Comparison of ENCODE assay signal across 8 mouse cellular contexts in the genomic region with DNA sequence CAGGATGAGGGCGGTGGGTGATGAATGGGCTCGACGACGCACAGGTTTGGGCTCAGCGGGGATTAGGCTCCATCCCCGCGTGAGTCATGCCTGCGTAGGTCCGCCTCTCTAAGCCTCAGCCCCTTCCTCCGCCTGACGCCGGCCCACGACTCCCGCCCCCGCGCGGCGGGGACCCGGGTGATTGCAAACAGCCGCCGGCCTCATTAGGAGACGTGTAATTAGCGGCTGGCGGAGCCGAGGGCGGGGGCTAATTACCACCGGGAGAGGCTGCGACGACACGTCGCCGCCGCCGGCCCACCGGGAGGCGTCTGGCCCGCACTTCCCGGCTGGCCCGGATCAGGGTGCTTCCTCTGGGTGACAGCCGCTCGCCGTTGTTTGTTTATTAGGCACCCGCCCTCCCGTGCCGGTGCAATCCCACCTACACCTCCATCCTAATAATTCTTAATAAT. TPM values are rescaled to one million over a fixed set of nuclear protein-coding genes. Genes with fewer than 3 reads are reported as not detected.
DNase-seq lines count a peak whose midpoint lies in the region; ATAC-seq and TF ChIP-seq lines count a peak whose summit lies in the region.

No protein-coding gene starts in this region.

- no peak for ATAC-seq in G1E (ENCODE audit: extremely low read depth, insufficient number of reproducible peaks, low FRiP score, poor library complexity, severe bottlenecking)
- peak; percentile 71 for ATAC-seq in forebrain, embryonic 16.5 days
- ATAC-seq in liver, embryonic 16.5 days (ENCODE audit: low read depth), result no peak
- peak; percentile 59 for ATAC-seq in neural tube, embryonic 13.5 days (ENCODE audit: low read depth)

- no peak for DNase-seq in G1E (ENCODE audit: low spot score)
- DNase-seq in heart, postnatal 14 days, result peak; percentile 68 to 82
- peak; percentile 76 to 81 for DNase-seq in layer of hippocampus, adult 18-20 months (ENCODE audit: low spot score in 2 of 2)
- peak; percentile 35 for DNase-seq in thymus, postnatal 25 days

- WGBS in forebrain, embryonic 16.5 days, result under 1% methylated on average over 45 of the region's 45 CpGs
- under 1% methylated on average over 45 of the region's 45 CpGs for WGBS in liver, embryonic 16.5 days (ENCODE audit: insufficient replicate concordance)
- WGBS in neural tube, embryonic 13.5 days, result under 1% methylated on average over 45 of the region's 45 CpGs

- H3K4me2 ChIP-seq in forebrain, embryonic 16.5 days (ENCODE audit: low read length), result peak overlapping the region; percentile 78
- peak overlapping the region; percentile 91 for H3K4me2 ChIP-seq in liver, embryonic 16.5 days (ENCODE audit: low read depth, low read length)
- H3K4me2 ChIP-seq in neural tube, embryonic 13.5 days, result peak overlapping the region; percentile 70

- H3K9ac ChIP-seq in forebrain, embryonic 16.5 days (replicated peaks; ENCODE audit: low read depth, low read length), result peak overlapping the region; percentile 73
- peak overlapping the region; percentile 60 for H3K9ac ChIP-seq in liver, embryonic 16.5 days (ENCODE audit: low read depth, low read length)
- H3K9ac ChIP-seq in neural tube, embryonic 13.5 days, result peak overlapping the region; percentile 74

- peaks cover 10% of the 10 kb centered on the region for H3K36me3 ChIP-seq in G1E (replicated peaks)
- peaks cover 4% of the 10 kb centered on the region for H3K36me3 ChIP-seq in forebrain, embryonic 16.5 days (ENCODE audit: control insufficient read depth, insufficient read depth)
- H3K36me3 ChIP-seq in liver, embryonic 16.5 days (ENCODE audit: control insufficient read depth, insufficient read depth), result peaks cover 7% of the 10 kb centered on the region
- H3K36me3 ChIP-seq in neural tube, embryonic 13.5 days, result peaks cover 8% of the 10 kb centered on the region

- H3K9me3 ChIP-seq in G1E (replicated peaks), result 0 out of 2 replicates have a peak, but pooled peaks cover 3% of the 10 kb centered on the region
- no peaks in the 10 kb centered on the region for H3K9me3 ChIP-seq in forebrain, embryonic 16.5 days (ENCODE audit: control insufficient read depth, low read length)
- H3K9me3 ChIP-seq in liver, embryonic 16.5 days (replicated peaks; ENCODE audit: control insufficient read depth, low read length), result no peaks in the 10 kb centered on the region
- H3K9me3 ChIP-seq in neural tube, embryonic 13.5 days, result no peaks in the 10 kb centered on the region

- peak overlapping the region; percentile 47; the same call in 1 of the 2 replicates for H3K4me3 ChIP-seq in G1E (ENCODE audit: low read depth, low read length)
- peak overlapping the region; percentile 61 for H3K4me3 ChIP-seq in brown adipose tissue, adult 24 weeks (ENCODE audit: insufficient read depth, low read depth, low read length)
- H3K4me3 ChIP-seq in forebrain, embryonic 16.5 days (replicated peaks; ENCODE audit: low read length), result peak overlapping the region; percentile 60
- peak overlapping the region; percentile 58 for H3K4me3 ChIP-seq in liver, embryonic 16.5 days (ENCODE audit: low read depth, low read length)
- peak overlapping the region; percentile 45 for H3K4me3 ChIP-seq in neural tube, embryonic 13.5 days

- intact Hi-C loops in heart, postnatal 14 days (cut with DNase I), result loop anchor here (1.0 kb wide), 1 partner anchor 48 kb away; no protein-coding TSS in a partner anchor

- peak overlapping the region; percentile 58 for H3K27ac ChIP-seq in brown adipose tissue, adult 24 weeks (replicated peaks; ENCODE audit: low read depth, low read length)
- H3K27ac ChIP-seq in forebrain, embryonic 16.5 days (ENCODE audit: low read length), result peak overlapping the region; percentile 74
- H3K27ac ChIP-seq in liver, embryonic 16.5 days (ENCODE audit: low read length), result no peak overlapping the region
- peak overlapping the region; percentile 75 for H3K27ac ChIP-seq in neural tube, embryonic 13.5 days (replicated peaks)

- no peak for TF ChIP-seq CTCF in G1E (IDR thresholded peaks at IDR 0.05; ENCODE audit: low read depth, low read length)

- peaks cover 32% of the 10 kb centered on the region for H3K27me3 ChIP-seq in G1E (ENCODE audit: insufficient read depth, low read length)
- no peaks in the 10 kb centered on the region; the same call in 1 of the 2 replicates for H3K27me3 ChIP-seq in forebrain, embryonic 16.5 days (replicated peaks; ENCODE audit: control insufficient read depth, insufficient read depth, low read length)
- H3K27me3 ChIP-seq in liver, embryonic 16.5 days (ENCODE audit: control insufficient read depth, insufficient read depth, low read depth, low read length), result peaks cover 40% of the 10 kb centered on the region
- H3K27me3 ChIP-seq in neural tube, embryonic 13.5 days, result peaks cover 18% of the 10 kb centered on the region; the same call in 1 of the 2 replicates

- H3K4me1 ChIP-seq in G1E (ENCODE audit: insufficient read depth, low read depth, low read length), result peaks cover 39% of the 10 kb centered on the region
- peaks cover 4% of the 10 kb centered on the region; the same call in 1 of the 2 replicates for H3K4me1 ChIP-seq in brown adipose tissue, adult 24 weeks (ENCODE audit: control insufficient read depth, insufficient read depth, insufficient read length, low read length)
- peaks cover 23% of the 10 kb centered on the region for H3K4me1 ChIP-seq in forebrain, embryonic 16.5 days (replicated peaks; ENCODE audit: control insufficient read depth, insufficient read depth, low read length)
- H3K4me1 ChIP-seq in liver, embryonic 16.5 days (ENCODE audit: control insufficient read depth, low read depth, low read length), result peaks cover 26% of the 10 kb centered on the region
- peaks cover 27% of the 10 kb centered on the region for H3K4me1 ChIP-seq in neural tube, embryonic 13.5 days (replicated peaks)

RNA-seq across cellular contexts. Expression of gene Pop5, which starts 0.3 kb away (rescaled TPM):
- total RNA-seq in G1E (2014; fragmentation: Nextera tagmentation), result 24.2 and 25.5 TPM in 2 replicates
- 61.2 and 82.5 TPM in 2 replicates for total RNA-seq in G1E (2017)
- 18.6 and 28.3 TPM in 2 replicates for polyA plus RNA-seq in G1E (2012)
- polyA plus RNA-seq in brown adipose tissue, adult 24 weeks (2012; ENCODE audit: insufficient read depth, insufficient read length, missing spikeins), result 187 and 188 TPM in 2 replicates
- polyA plus RNA-seq in forebrain, embryonic 16.5 days (2015; fragmentation: Nextera tagmentation; extraction: Ambion mirVana), result 85.3 and 101 TPM in 2 replicates
- 10 to 100 TPM; 27.6 to 29.8 TPM for total RNA-seq in heart, postnatal 14 days (2021)
- 100 to 1,000 TPM; 105 to 112 TPM for total RNA-seq in layer of hippocampus, adult 18-20 months (2021)
- polyA plus RNA-seq in liver, embryonic 16.5 days (2015; fragmentation: Nextera tagmentation; extraction: Ambion mirVana), result 68.1 and 74.8 TPM in 2 replicates
- 123 and 138 TPM in 2 replicates for polyA plus RNA-seq in neural tube, embryonic 13.5 days (2015; fragmentation: Nextera tagmentation; extraction: Ambion mirVana)

RNA-seq across cellular contexts. Expression of gene Rnf10, which starts 37.4 kb away (rescaled TPM):
- total RNA-seq in G1E (2014; fragmentation: Nextera tagmentation) (59.7 and 87.3 TPM in 2 replicates), G1E (2017) (56.9 and 57.3 TPM in 2 replicates)
- 201 and 202 TPM in 2 replicates for polyA plus RNA-seq in G1E (2012)
- polyA plus RNA-seq in brown adipose tissue, adult 24 weeks (2012; ENCODE audit: insufficient read depth, insufficient read length, missing spikeins), result 122 and 124 TPM in 2 replicates
- 168 and 176 TPM in 2 replicates for polyA plus RNA-seq in forebrain, embryonic 16.5 days (2015; fragmentation: Nextera tagmentation; extraction: Ambion mirVana)
- 100 to 1,000 TPM; 389 to 391 TPM for total RNA-seq in heart, postnatal 14 days (2021)
- total RNA-seq in layer of hippocampus, adult 18-20 months (2021), result 100 to 1,000 TPM; 240 to 249 TPM
- 111 and 137 TPM in 2 replicates for polyA plus RNA-seq in liver, embryonic 16.5 days (2015; fragmentation: Nextera tagmentation; extraction: Ambion mirVana)
- 185 and 190 TPM in 2 replicates for polyA plus RNA-seq in neural tube, embryonic 13.5 days (2015; fragmentation: Nextera tagmentation; extraction: Ambion mirVana)

RNA-seq across cellular contexts. Expression of gene Cabp1, which starts 41.2 kb away (rescaled TPM):
- total RNA-seq in G1E (2014; fragmentation: Nextera tagmentation) (not detected in 2 replicates), G1E (2017) (0.06 and 0.27 TPM in 2 replicates)
- not detected in 2 replicates for polyA plus RNA-seq in G1E (2012)
- 1.0 and 1.3 TPM in 2 replicates for polyA plus RNA-seq in brown adipose tissue, adult 24 weeks (2012; ENCODE audit: insufficient read depth, insufficient read length, missing spikeins)
- polyA plus RNA-seq in forebrain, embryonic 16.5 days (2015; fragmentation: Nextera tagmentation; extraction: Ambion mirVana), result 8.3 and 9.2 TPM in 2 replicates
- total RNA-seq in heart, postnatal 14 days (2021), result 1 to 10 TPM; 3.5 to 4.0 TPM
- 100 to 1,000 TPM; 122 to 123 TPM for total RNA-seq in layer of hippocampus, adult 18-20 months (2021)
- polyA plus RNA-seq in liver, embryonic 16.5 days (2015; fragmentation: Nextera tagmentation; extraction: Ambion mirVana), result 0.13 and 0.19 TPM in 2 replicates
- 24.3 and 27.7 TPM in 2 replicates for polyA plus RNA-seq in neural tube, embryonic 13.5 days (2015; fragmentation: Nextera tagmentation; extraction: Ambion mirVana)

RNA-seq across cellular contexts. Expression of gene Coq5, which starts 44.1 kb away (rescaled TPM):
- total RNA-seq in G1E (2014; fragmentation: Nextera tagmentation), result 41.1 and 42.9 TPM in 2 replicates
- 51.6 and 56.9 TPM in 2 replicates for total RNA-seq in G1E (2017)
- polyA plus RNA-seq in G1E (2012), result 23.4 and 25.0 TPM in 2 replicates
- polyA plus RNA-seq in brown adipose tissue, adult 24 weeks (2012; ENCODE audit: insufficient read depth, insufficient read length, missing spikeins), result 95.7 and 103 TPM in 2 replicates
- 62.9 and 64.3 TPM in 2 replicates for polyA plus RNA-seq in forebrain, embryonic 16.5 days (2015; fragmentation: Nextera tagmentation; extraction: Ambion mirVana)
- 100 to 1,000 TPM; 143 to 157 TPM for total RNA-seq in heart, postnatal 14 days (2021)
- 10 to 100 TPM; 42.0 to 44.9 TPM for total RNA-seq in layer of hippocampus, adult 18-20 months (2021)
- 25.2 and 26.7 TPM in 2 replicates for polyA plus RNA-seq in liver, embryonic 16.5 days (2015; fragmentation: Nextera tagmentation; extraction: Ambion mirVana)
- polyA plus RNA-seq in neural tube, embryonic 13.5 days (2015; fragmentation: Nextera tagmentation; extraction: Ambion mirVana), result 49.9 and 58.7 TPM in 2 replicates

Comparison
In these comparisons a context has a peak if more than half of its experiments do, and no peak if none do; other contexts are left out.
1. ATAC-seq: peak in forebrain, embryonic 16.5 days (single experiment) and neural tube, embryonic 13.5 days (single experiment); none in G1E (single experiment) and liver, embryonic 16.5 days (single experiment).
2. Peak in every context shown above with its lines, with median percentiles within 50 percentile points of each other: H3K4me3 ChIP-seq, H3K4me2 ChIP-seq and H3K9ac ChIP-seq.